ENCODE assay signal across 8 mouse cellular contexts in genomic region chr2:28751658-28752057, GRCm38 (mm10). TPM values are rescaled to one million over a fixed set of nuclear protein-coding genes. Genes with fewer than 3 reads are reported as not detected.
DNase-seq lines count a peak whose midpoint lies in the region; ATAC-seq and TF ChIP-seq lines count a peak whose summit lies in the region.

No protein-coding gene starts in this region.

- TF ChIP-seq CTCF in stomach, postnatal 0 days (IDR thresholded peaks at IDR 0.05; ENCODE audit: low read depth), result no peak

- WGBS in liver, embryonic 15.5 days (ENCODE audit: insufficient replicate concordance), result 8% methylated on average over 17 of the region's 17 CpGs
- WGBS in stomach, postnatal 0 days, result 13% methylated on average over 17 of the region's 17 CpGs

- peak; percentile 33 for DNase-seq in CD4-positive, CD25-positive, alpha-beta regulatory T cell, adult 2 months (ENCODE audit: low read depth, low spot score)
- peak; percentile 24 for DNase-seq in thymus, postnatal 14 days
- DNase-seq in thymus, postnatal 25 days, result no peak
- no peak for DNase-seq in stomach, postnatal 0 days (ENCODE audit: low spot score)
- no peak for DNase-seq in gastrocnemius, postnatal 4 days (ENCODE audit: low spot score in 2 of 2)
- DNase-seq in adrenal gland, postnatal 10 days, result no peak

- no peaks in the 10 kb centered on the region for H3K36me3 ChIP-seq in liver, embryonic 15.5 days (replicated peaks)
- H3K36me3 ChIP-seq in stomach, postnatal 0 days (ENCODE audit: control insufficient read depth, insufficient read depth, low read length), result no peaks in the 10 kb centered on the region

- TF ChIP-seq EP300 in stomach, postnatal 0 days (optimal IDR thresholded peaks at IDR 0.05), result no peak

- H3K4me1 ChIP-seq in liver, embryonic 15.5 days (replicated peaks), result peaks cover 6% of the 10 kb centered on the region; the same call in 1 of the 2 replicates
- H3K4me1 ChIP-seq in stomach, postnatal 0 days (replicated peaks; ENCODE audit: control insufficient read depth, insufficient read depth), result no peaks in the 10 kb centered on the region

- H3K27ac ChIP-seq in liver, embryonic 15.5 days (replicated peaks), result no peak overlapping the region
- H3K27ac ChIP-seq in stomach, postnatal 0 days (replicated peaks), result no peak overlapping the region

- 0 out of 2 replicates have a peak overlapping the region, but pooled peaks have one; percentile 12 for H3K4me3 ChIP-seq in liver, embryonic 15.5 days (replicated peaks)
- peak overlapping the region; percentile 37 for H3K4me3 ChIP-seq in stomach, postnatal 0 days (ENCODE audit: low read depth, low read length)

- peaks cover 58% of the 10 kb centered on the region for H3K27me3 ChIP-seq in liver, embryonic 15.5 days
- no peaks in the 10 kb centered on the region for H3K27me3 ChIP-seq in stomach, postnatal 0 days (ENCODE audit: control insufficient read depth, insufficient read depth, low read length)

- H3K9ac ChIP-seq in liver, embryonic 15.5 days, result no peak overlapping the region
- H3K9ac ChIP-seq in stomach, postnatal 0 days (ENCODE audit: low read length), result no peak overlapping the region

- H3K4me2 ChIP-seq in liver, embryonic 15.5 days, result peak overlapping the region; percentile 44
- H3K4me2 ChIP-seq in stomach, postnatal 0 days (replicated peaks; ENCODE audit: low read depth), result peak overlapping the region; percentile 61

- no peak for ATAC-seq in CD4-positive, CD25-positive, alpha-beta regulatory T cell, adult 4 months
- ATAC-seq in liver, embryonic 15.5 days (ENCODE audit: insufficient read depth), result no peak
- no peak for ATAC-seq in stomach, postnatal 0 days (ENCODE audit: low FRiP score, low TSS enrichment)

- no peaks in the 10 kb centered on the region for H3K9me3 ChIP-seq in liver, embryonic 15.5 days (replicated peaks)
- no peaks in the 10 kb centered on the region for H3K9me3 ChIP-seq in stomach, postnatal 0 days (ENCODE audit: control insufficient read depth, low read length)

RNA-seq across cellular contexts. Expression of gene Ak8, which starts 51.7 kb away (rescaled TPM):
- not detected for polyA plus RNA-seq in CD4-positive, CD25-positive, alpha-beta regulatory T cell, adult 4 months (2017; shearing (Covaris generic))
- polyA plus RNA-seq in liver, embryonic 15.5 days (2015; fragmentation: Nextera tagmentation; extraction: Ambion mirVana), result 0.45 and 0.61 TPM in 2 replicates
- polyA plus RNA-seq in stomach, postnatal 0 days (2015; fragmentation: Nextera tagmentation; extraction: Ambion mirVana), result 0.29 and 0.40 TPM in 2 replicates
- total RNA-seq in gastrocnemius, postnatal 4 days (2021), result under 1 TPM in 1 of 2 experiments, not detected in 1; 0.23 TPM
- total RNA-seq in adrenal gland, postnatal 10 days (2021), result under 1 TPM; 0.18 to 0.33 TPM

RNA-seq across cellular contexts. Expression of gene Spaca9, which starts 52.1 kb away (rescaled TPM):
- polyA plus RNA-seq in CD4-positive, CD25-positive, alpha-beta regulatory T cell, adult 4 months (2017; shearing (Covaris generic)), result not detected
- 2.5 and 2.9 TPM in 2 replicates for polyA plus RNA-seq in liver, embryonic 15.5 days (2015; fragmentation: Nextera tagmentation; extraction: Ambion mirVana)
- 0.57 and 0.69 TPM in 2 replicates for polyA plus RNA-seq in stomach, postnatal 0 days (2015; fragmentation: Nextera tagmentation; extraction: Ambion mirVana)
- total RNA-seq in gastrocnemius, postnatal 4 days (2021), result under 1 TPM in 1 of 2 experiments, not detected in 1; 0.88 TPM
- 1 to 10 TPM; 1.4 to 2.1 TPM for total RNA-seq in adrenal gland, postnatal 10 days (2021)

Comparison
In these comparisons a context has a peak if more than half of its experiments do, and no peak if none do; other contexts are left out.
1. DNase-seq: peak in CD4-positive, CD25-positive, alpha-beta regulatory T cell, adult 2 months (single experiment) and thymus, postnatal 14 days (single experiment); none in thymus, postnatal 25 days (single experiment), stomach, postnatal 0 days (single experiment), gastrocnemius, postnatal 4 days (0 of 2) and adrenal gland, postnatal 10 days (single experiment).